Mouse (Mus musculus) lung, postnatal 25 days (tissue): ENCODE results near the gene Gpc5.
A peak's percentile ranks its signal among the peaks of the same experiment; 100 is the strongest.

Source experiments
- DNase-seq: peaks from one replicate; pipeline ENCODE4 v3.0.0; 2022; ENCODE audit warnings: low spot score

The Gpc5 gene

GRCm38 (mm10) chr14:115844773-115845427 is 752.9 kb downstream of the Gpc5 start:
- DNase-seq = no peak

GRCm38 (mm10) chr14:115869127-115869526 is 777.1 kb downstream of the Gpc5 start:
- no peak for DNase-seq

GRCm38 (mm10) chr14:115976062-115976461 is 884.0 kb downstream of the Gpc5 start:
- no peak for DNase-seq

GRCm38 (mm10) chr14:115979233-115979632 is 887.2 kb downstream of the Gpc5 start:
- DNase-seq = no peak

- DNase-seq = no peak
Measured at GRCm38 (mm10) chr14:115990764-115991163, 898.7 kb downstream of the Gpc5 start.

- no peak for DNase-seq
Measured at GRCm38 (mm10) chr14:115993520-115994106, 901.6 kb downstream of the Gpc5 start.

- DNase-seq = no peak
Measured at GRCm38 (mm10) chr14:115998931-115999330, 906.9 kb downstream of the Gpc5 start.

- DNase-seq = no peak
Measured at GRCm38 (mm10) chr14:116087010-116087409, 995.0 kb downstream of the Gpc5 start.

- DNase-seq = no peak
Measured at GRCm38 (mm10) chr14:116127943-116128342, 1035.9 kb downstream of the Gpc5 start.

- DNase-seq = no peak
Measured at GRCm38 (mm10) chr14:116137330-116137729, 1045.3 kb downstream of the Gpc5 start.

GRCm38 (mm10) chr14:116137772-116138171 is 1045.8 kb downstream of the Gpc5 start:
- DNase-seq = no peak

- DNase-seq = no peak
Measured at GRCm38 (mm10) chr14:116162586-116162985, 1070.6 kb downstream of the Gpc5 start.

- no peak for DNase-seq
Measured at GRCm38 (mm10) chr14:116167401-116167800, 1075.4 kb downstream of the Gpc5 start.

GRCm38 (mm10) chr14:116169129-116169528 is 1077.1 kb downstream of the Gpc5 start:
- DNase-seq = no peak

- no peak for DNase-seq
Measured at GRCm38 (mm10) chr14:116186981-116187380, 1095.0 kb downstream of the Gpc5 start.

GRCm38 (mm10) chr14:116206977-116207376 is 1115.0 kb downstream of the Gpc5 start:
- DNase-seq = peak; percentile 10

- no peak for DNase-seq
Measured at GRCm38 (mm10) chr14:116208581-116208980, 1116.6 kb downstream of the Gpc5 start.

GRCm38 (mm10) chr14:116209045-116209444 is 1117.0 kb downstream of the Gpc5 start:
- DNase-seq = peak; percentile 5

GRCm38 (mm10) chr14:116210304-116210703 is 1118.3 kb downstream of the Gpc5 start:
- no peak for DNase-seq

- DNase-seq = no peak
Measured at GRCm38 (mm10) chr14:116212029-116212428, 1120.0 kb downstream of the Gpc5 start.

- DNase-seq = no peak
Measured at GRCm38 (mm10) chr14:116258126-116258525, 1166.1 kb downstream of the Gpc5 start.

- no peak for DNase-seq
Measured at GRCm38 (mm10) chr14:116308541-116308940, 1216.5 kb downstream of the Gpc5 start.

GRCm38 (mm10) chr14:116317491-116317890 is 1225.5 kb downstream of the Gpc5 start:
- no peak for DNase-seq

GRCm38 (mm10) chr14:116336182-116336581 is 1244.2 kb downstream of the Gpc5 start:
- DNase-seq = no peak
